Mouse (Mus musculus) heart, postnatal 10 days (tissue): ENCODE results near the gene Itga2. TPM values are rescaled to one million over a fixed set of nuclear protein-coding genes. Genes with fewer than 3 reads are reported as not detected.

Source experiments
- DNase-seq, 2 experiments: peaks; one replicate each; pipeline ENCODE4 v3.0.0; 2021
- intact Hi-C: fragments of 180-260 bp; cut with DNase I; formaldehyde crosslinking; loops from one replicate; pipeline ENCODE4 v1.15.1; 2025
- total RNA-seq, 2 experiments: library from RNA; stranded (reverse); gene quantifications; 2 replicates each; pipeline ENCODE4 v1.2.3; 2021

Itga2 gene
- total RNA-seq, 2 experiments from 2014 or later = 2.8 to 3.6 TPM

- intact Hi-C loops = loop anchor here (5.0 to 10.0 kb wide), 5 partner anchors 65 to 1882 kb away; partner anchors contain the start of genes Gm49395, Itga1 and Itga2
These were observed 99.1 kb downstream of the Itga2 start for GRCm38 (mm10) chr13:114832761-114833160.

GRCm38 (mm10) chr13:114831367-114831833 lies 100.5 kb downstream of the Itga2 start:
- peak; percentile 52 to 59 for DNase-seq
- intact Hi-C loops = loop anchor here (1.0 to 10.0 kb wide), 6 partner anchors 66 to 1883 kb away; partner anchors contain the start of genes Gm49395, Itga1 and Itga2

More at GRCm38 (mm10) chr13:114832761-114833160, 99.1 kb downstream of the Itga2 start:
- no peak for DNase-seq

- intact Hi-C loops = no loop called here
- no peak for DNase-seq
These were observed 106.5 kb downstream of the Itga2 start for GRCm38 (mm10) chr13:114825377-114825855.

GRCm38 (mm10) chr13:114822871-114823270 lies 109.0 kb downstream of the Itga2 start:
- DNase-seq = no peak
- intact Hi-C loops = no loop called here

GRCm38 (mm10) chr13:114818513-114818912 lies 113.4 kb downstream of the Itga2 start:
- no peak for DNase-seq
- intact Hi-C loops = no loop called here

GRCm38 (mm10) chr13:114817751-114818360 lies 114.0 kb downstream of the Itga2 start, which contains the start of gene Mocs2:
Gene Mocs2, plus strand, starts transcription at chr13:114818236.
- DNase-seq = peak; percentile 94 to 97
- intact Hi-C loops = no loop called here

- intact Hi-C loops = no loop called here
- no peak for DNase-seq
These were observed 122.2 kb downstream of the Itga2 start for GRCm38 (mm10) chr13:114809624-114810210.

GRCm38 (mm10) chr13:114802971-114803370 lies 128.9 kb downstream of the Itga2 start:
- intact Hi-C loops = no loop called here

GRCm38 (mm10) chr13:114801857-114802256 lies 130.0 kb downstream of the Itga2 start:
- no peak for DNase-seq
- intact Hi-C loops = no loop called here

More at GRCm38 (mm10) chr13:114802971-114803370, 128.9 kb downstream of the Itga2 start:
- DNase-seq = no peak

- peak; percentile 49 to 69 for DNase-seq
- intact Hi-C loops = loop anchor here (2.0 to 5.0 kb wide), 2 partner anchors 331 to 917 kb away; no protein-coding TSS in a partner anchor
These were observed 138.5 kb downstream of the Itga2 start for GRCm38 (mm10) chr13:114793250-114794030.

- intact Hi-C loops = loop anchor here (2.0 to 5.0 kb wide), 2 partner anchors 329 to 715 kb away; no protein-coding TSS in a partner anchor
- DNase-seq = peak; percentile 15 to 35
These were observed 140.4 kb downstream of the Itga2 start for GRCm38 (mm10) chr13:114791511-114791910.

Other genes starting within 250 kb of the Itga2 start
- gene Mocs2, start 113.9 kb downstream of the Itga2 start, total RNA-seq = 10 to 100 TPM; 67.5 to 72.7 TPM
- 10 to 100 TPM; 26.7 to 28.3 TPM for gene Pelo, start 158.1 kb upstream of the Itga2 start, total RNA-seq
- 10 to 100 TPM; 17.2 to 21.0 TPM for gene Gm49395, start 169.8 kb upstream of the Itga2 start, total RNA-seq
- 10 to 100 TPM; 73.9 to 83.5 TPM for gene Itga1, start 169.9 kb upstream of the Itga2 start, total RNA-seq